Mouse (Mus musculus) cortical plate, adult 2 months (tissue): ENCODE results near the gene Cd44.

ENCODE experiments used
- CTCF ChIP-seq: fragments of 200-500 bp; IDR thresholded peaks from 2 replicates; pipeline ENCODE4 v1.5.1; 2011; ENCODE audit warnings: mild to moderate bottlenecking, control low read depth, low read length; ENCODE audit not compliant: insufficient read depth; ENCODE audit errors: extremely low read depth
- POLR2A ChIP-seq: fragments of 200-500 bp; IDR thresholded peaks from 2 replicates; pipeline ENCODE4 v1.6.1; 2011; ENCODE audit warnings: mild to moderate bottlenecking, low read length, control low read depth; ENCODE audit not compliant: insufficient read depth; ENCODE audit errors: extremely low read depth

DNA sequence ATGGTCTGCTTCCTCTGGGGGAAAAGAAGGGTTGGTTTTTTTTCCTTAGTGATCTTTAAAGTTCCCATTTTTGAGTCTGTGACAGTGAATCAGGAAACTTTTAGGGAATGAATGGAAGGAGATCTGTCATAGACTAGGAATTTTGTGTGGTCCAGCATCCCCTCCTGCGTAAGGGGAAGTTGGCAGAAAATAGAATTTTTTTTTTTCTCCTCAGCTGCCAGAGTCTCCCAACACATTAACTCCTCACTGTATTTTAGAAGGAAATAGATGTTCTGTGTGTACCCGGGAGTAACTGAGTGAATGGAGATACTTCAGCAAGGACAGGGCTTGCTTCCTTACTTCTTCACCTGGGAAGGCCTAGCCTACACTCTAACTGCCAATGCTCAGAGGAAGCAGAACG lies 2.9 kb downstream of the Cd44 start:
- TF ChIP-seq POLR2A (no peak), CTCF (no peak)
